Mouse (Mus musculus) heart, adult 9 months (tissue): ENCODE results near the gene Lman1l.
A peak's percentile ranks its signal among the peaks of the same experiment; 100 is the strongest.

ENCODE experiments used
- DNase-seq, 2 experiments: peaks; one replicate each; pipeline ENCODE4 v3.0.0; 2022; ENCODE audit warnings: low spot score in 2 of 2

Gene Lman1l

DNA sequence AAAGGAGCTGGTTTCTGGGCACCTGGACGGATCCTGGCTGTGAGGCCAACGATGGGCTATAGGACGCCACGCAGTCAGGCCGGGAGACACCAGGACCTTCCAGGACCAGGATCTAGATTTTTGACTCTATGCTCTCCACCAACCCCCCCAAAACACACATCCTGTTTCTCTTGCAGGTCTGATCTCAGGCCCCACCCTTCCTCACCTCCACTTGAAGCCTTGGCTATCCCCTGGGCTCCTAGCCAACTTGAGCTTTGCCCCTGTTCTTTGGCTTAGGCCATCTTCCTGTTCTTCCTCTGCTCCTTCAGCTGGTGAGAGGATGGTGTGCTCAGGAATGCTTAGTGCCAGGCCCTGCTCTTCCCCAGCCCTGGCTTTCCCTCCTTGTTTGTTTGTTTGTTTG, at the start of gene Lman1l:
Gene Lman1l (minus strand): TSS at position 101 of the 400 bp plus-strand sequence.
- DNase-seq: no peak

- DNase-seq: no peak
Measured at GRCm38 (mm10) chr9:57669566-57669965, 49.0 kb upstream of the Lman1l start.

DNA sequence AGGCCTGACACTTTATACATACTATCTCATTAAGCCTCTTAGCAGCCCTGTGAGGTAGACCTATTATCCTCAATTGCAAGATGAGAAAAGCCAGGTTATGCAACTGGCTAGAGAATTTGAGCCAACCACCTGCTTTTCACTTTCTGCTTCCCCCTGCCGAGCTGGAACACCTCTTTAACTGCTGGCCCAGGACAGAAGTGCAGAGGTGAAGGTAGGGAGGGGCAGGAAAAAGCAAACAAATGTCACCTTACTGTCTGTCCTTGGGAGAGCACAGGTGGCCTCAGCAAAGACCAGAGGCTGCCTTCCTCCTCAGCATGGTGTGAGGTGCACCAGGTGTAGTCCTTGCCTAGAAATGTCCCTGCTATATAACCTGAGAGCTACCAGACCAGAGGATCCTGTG, 47.7 kb upstream of the Lman1l start:
- DNase-seq: no peak

- DNase-seq: peak; percentile 38 to 52
Measured at GRCm38 (mm10) chr9:57667817-57668216, 47.2 kb upstream of the Lman1l start.

- DNase-seq: no peak
Measured at GRCm38 (mm10) chr9:57667136-57667535, 46.6 kb upstream of the Lman1l start.

GRCm38 (mm10) chr9:57666536-57666935, 46.0 kb upstream of the Lman1l start:
- no peak for DNase-seq

- no peak for DNase-seq
Measured at GRCm38 (mm10) chr9:57664616-57665015, 44.0 kb upstream of the Lman1l start.

DNA sequence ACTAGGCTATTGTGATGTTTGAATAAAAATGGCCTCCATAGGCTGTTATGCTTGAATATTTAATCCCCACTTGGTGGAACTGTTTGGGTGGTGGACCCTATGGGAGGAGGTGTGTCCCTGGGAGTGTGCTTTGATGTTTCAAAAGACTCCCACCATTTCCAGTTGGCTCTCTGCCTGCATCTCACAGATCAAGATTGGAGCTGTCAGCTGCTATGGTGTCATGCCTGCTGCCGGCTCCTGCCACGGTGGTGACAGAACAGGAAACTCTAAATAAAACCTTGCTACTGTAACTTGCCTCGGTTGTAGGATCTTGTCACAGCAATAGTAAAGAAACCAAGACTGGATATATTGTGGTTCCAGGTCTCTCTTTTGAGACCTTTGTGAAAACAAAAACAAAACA, 41.0 kb upstream of the Lman1l start:
- no peak for DNase-seq

- no peak for DNase-seq
Measured at GRCm38 (mm10) chr9:57660501-57660900, 39.9 kb upstream of the Lman1l start.

GRCm38 (mm10) chr9:57659774-57660173, 39.2 kb upstream of the Lman1l start:
- DNase-seq: peak; percentile 64 to 76

GRCm38 (mm10) chr9:57658970-57659369, 38.4 kb upstream of the Lman1l start:
- DNase-seq: no peak

DNA sequence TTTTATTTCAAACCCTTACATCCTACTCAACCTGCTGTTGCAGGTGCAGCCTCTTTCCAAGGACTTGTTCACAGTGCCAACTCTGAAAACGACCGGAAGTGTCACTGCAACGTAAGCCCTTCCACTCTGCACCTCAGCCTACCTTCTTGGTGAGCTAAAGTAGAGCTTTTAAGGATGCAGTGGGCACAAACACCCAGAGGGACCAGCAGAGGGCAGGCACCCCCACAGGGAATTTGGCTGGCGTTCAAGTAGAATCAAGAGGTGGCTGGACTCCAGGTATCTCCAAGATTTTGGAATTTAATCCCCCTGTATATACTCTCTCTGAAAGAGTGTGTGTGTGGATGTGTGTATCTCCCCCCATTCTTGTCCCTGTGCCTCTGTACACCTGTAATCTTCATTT, 37.3 kb upstream of the Lman1l start:
- DNase-seq: no peak

- DNase-seq: peak in 1 of 2 experiments; percentile 33
Measured at GRCm38 (mm10) chr9:57656631-57657350, 36.2 kb upstream of the Lman1l start.

DNA sequence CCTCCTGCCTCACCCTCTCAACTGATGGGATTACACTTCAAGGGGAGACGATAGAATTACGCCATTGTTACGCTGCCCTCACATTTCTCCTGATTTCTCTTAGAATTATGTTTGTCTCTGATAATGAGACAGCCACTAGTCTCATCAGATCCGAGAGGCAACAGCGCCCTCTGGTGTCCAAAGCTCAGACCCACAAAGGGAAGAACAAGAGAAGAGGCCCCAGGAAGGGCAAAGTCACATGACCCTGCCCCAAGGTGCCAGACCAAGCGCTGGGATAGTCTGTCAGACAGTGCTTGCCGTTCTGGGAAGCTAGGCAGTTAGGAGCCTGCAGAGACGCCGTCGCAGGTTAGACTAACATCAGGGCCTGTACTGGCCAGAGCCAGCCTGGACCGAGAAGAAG, 35.2 kb upstream of the Lman1l start:
- DNase-seq: peak; percentile 87 to 91

DNA sequence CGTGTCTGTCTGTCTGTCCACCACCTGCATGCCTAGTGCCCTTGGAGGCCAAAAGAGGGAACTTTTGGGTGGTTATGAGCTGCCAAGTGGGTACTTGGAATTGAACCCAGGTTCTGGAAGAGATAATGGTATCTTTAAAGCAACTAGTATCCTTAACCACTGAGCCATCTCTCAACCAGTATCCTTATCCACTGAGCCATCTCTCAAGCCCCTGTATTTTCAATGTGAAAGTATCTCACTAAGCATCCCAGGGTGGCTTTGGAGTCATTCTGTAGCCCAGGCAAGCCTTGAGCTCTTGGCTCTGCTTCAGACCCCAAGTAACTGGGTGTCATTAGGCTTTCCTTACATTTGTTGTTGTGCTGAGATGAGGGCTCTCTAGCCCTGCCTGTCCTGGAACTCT, 34.4 kb upstream of the Lman1l start:
- DNase-seq: no peak

GRCm38 (mm10) chr9:57653283-57653682, 32.7 kb upstream of the Lman1l start, which contains the start of gene Csk:
Csk (minus strand) TSS chr9:57653631.
- DNase-seq: no peak

- no peak for DNase-seq
Measured at GRCm38 (mm10) chr9:57652855-57653254, 32.3 kb upstream of the Lman1l start.

GRCm38 (mm10) chr9:57652351-57652750, 31.8 kb upstream of the Lman1l start:
- no peak for DNase-seq

DNA sequence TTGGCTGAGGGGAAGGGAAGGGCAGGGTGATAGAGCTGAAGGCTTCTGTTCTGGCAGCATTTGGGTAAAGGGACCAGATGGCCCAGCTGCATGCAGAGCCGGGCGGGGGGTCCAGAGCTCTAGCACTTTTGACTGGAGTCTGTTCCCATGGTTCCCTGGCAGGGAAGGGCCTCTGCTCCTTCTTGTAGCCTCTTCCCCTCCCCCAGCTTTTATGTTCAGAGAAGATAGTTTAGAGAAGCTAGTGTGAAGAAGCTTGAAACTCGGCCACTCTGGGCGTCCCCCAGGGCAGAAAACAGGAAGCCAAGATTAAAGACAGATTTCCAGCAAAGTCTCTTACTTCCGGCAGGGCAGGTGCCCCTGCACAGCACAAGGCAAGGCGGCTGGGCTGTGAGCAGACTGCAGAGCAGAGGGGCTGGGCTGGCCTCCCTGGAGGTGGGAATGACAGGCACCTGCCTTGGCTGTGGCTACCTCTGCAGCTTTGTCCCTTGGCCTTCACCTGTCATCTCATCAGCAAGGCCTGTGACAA, 30.3 kb upstream of the Lman1l start:
- peak in 1 of 2 experiments; percentile 43 for DNase-seq

GRCm38 (mm10) chr9:57650130-57650785, 29.7 kb upstream of the Lman1l start:
- no peak for DNase-seq

DNA sequence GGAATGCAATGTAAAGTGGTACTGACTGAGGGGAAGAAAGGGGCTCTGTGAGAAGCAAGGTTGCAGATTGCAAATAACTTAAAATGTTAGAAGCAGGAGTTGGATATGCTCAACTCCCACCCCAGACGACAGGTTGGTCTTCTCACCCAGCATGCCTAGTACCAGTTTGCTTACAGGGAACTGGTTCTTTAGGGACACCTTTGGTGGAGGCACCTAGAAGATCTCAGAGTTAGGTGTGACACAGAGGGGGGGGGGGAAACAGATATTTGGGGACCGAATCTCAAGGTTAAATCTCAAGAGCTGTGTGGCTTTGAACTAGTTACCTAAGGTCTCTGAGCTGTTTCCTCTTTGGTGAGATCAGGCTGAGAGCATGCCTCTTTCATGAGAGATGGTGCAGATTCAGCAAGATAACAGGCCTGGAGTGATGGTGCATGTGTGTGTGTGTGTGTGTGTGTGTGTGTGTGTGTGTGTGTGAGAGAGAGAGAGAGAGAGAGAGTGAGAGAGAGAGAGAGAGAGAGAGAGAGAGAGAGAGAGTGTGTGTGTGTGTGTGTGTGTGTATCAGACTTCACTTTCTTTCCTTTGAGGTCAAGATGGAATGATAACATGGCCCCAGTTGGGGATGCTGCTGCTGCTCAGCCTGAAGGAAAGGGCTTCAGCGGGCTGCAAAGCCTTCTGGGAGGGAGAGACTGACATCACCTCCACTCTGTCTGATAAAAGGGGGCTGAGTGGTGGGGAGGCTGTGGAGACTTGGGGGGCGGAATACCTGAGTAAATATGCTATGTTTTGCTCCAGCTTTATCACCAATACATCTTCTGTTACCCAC, 26.9 kb upstream of the Lman1l start:
- DNase-seq: no peak

GRCm38 (mm10) chr9:57646551-57647103, 26.1 kb upstream of the Lman1l start:
- peak in 1 of 2 experiments; percentile 55 for DNase-seq
